Comparison of ENCODE assay signal across 24 mouse cellular contexts in the genomic region with DNA sequence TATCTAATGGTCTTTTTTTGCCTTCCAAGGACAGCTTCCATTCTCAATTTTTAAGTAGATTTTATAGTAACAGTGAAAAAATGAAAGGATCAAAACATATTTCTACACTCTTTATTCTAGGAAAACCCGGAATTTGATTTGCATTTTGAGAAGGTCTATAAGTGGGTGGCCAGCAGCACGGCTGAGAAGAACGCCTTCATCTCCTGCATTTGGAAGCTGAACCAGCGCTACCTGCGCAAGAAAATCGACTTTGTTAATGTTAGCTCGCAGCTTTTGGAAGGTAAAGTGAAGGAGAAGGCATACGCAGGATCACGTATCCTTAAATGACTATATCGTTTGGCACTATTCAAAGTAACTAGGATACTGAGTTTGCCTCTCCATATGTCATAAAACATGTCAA. TPM values are rescaled to one million over a fixed set of nuclear protein-coding genes. Genes with fewer than 3 reads are reported as not detected.
DNase-seq lines count a peak whose midpoint lies in the region; ATAC-seq and TF ChIP-seq lines count a peak whose summit lies in the region.
"Had no signal": no experiment of that assay in that cellular context is flagged by ENCODE, and none has a peak within 500 bp of the region (broad histone marks: within the 10 kb centered on the region; RNA-seq: fewer than 3 reads in every experiment).

No protein-coding gene starts in this region.

- no peak overlapping the region for H3K9ac ChIP-seq in kidney, embryonic 15.5 days
- H3K9ac ChIP-seq: embryonic facial prominence, embryonic 12.5 days; forebrain, embryonic 13.5 days; forebrain, embryonic 15.5 days had no signal

- peaks cover 72% of the 10 kb centered on the region for H3K36me3 ChIP-seq in kidney, embryonic 15.5 days

- H3K4me3 ChIP-seq in left cerebral cortex, adult 2 months = no peak overlapping the region
- no peak overlapping the region for H3K4me3 ChIP-seq in kidney, embryonic 15.5 days (replicated peaks)
- H3K4me3 ChIP-seq: embryonic facial prominence, embryonic 10.5 days; embryonic facial prominence, embryonic 12.5 days; forebrain, embryonic 13.5 days; forebrain, embryonic 15.5 days had no signal

- no peak for ATAC-seq in kidney, embryonic 15.5 days (replicated peaks; ENCODE audit: low FRiP score)
- ATAC-seq: forebrain, embryonic 13.5 days; forebrain, embryonic 15.5 days had no signal

- no peaks in the 10 kb centered on the region for H3K4me1 ChIP-seq in kidney, embryonic 15.5 days
- H3K4me1 ChIP-seq: embryonic facial prominence, embryonic 10.5 days; embryonic facial prominence, embryonic 12.5 days; forebrain, embryonic 15.5 days had no signal

- H3K27ac ChIP-seq in left cerebral cortex, adult 2 months = peak overlapping the region; percentile 58
- H3K27ac ChIP-seq in kidney, embryonic 15.5 days = no peak overlapping the region
- H3K27ac ChIP-seq: embryonic facial prominence, embryonic 10.5 days; embryonic facial prominence, embryonic 12.5 days; forebrain, embryonic 13.5 days; forebrain, embryonic 15.5 days had no signal

- H3K4me2 ChIP-seq in kidney, embryonic 15.5 days = no peak overlapping the region
- H3K4me2 ChIP-seq: embryonic facial prominence, embryonic 12.5 days; forebrain, embryonic 13.5 days; forebrain, embryonic 15.5 days had no signal

- WGBS in kidney, embryonic 15.5 days = 93% methylated on average over 10 of the region's 10 CpGs

- H3K9me3 ChIP-seq in kidney, embryonic 15.5 days (replicated peaks) = no peaks in the 10 kb centered on the region
- H3K9me3 ChIP-seq: embryonic facial prominence, embryonic 10.5 days; embryonic facial prominence, embryonic 12.5 days; forebrain, embryonic 13.5 days; forebrain, embryonic 15.5 days had no signal

- no peak for DNase-seq in left cerebral cortex, adult 2 months (ENCODE audit: extremely low spot score in 1 of 2, low spot score in 2 of 2)
- no peak for DNase-seq in left cerebral cortex, postnatal 10 days (ENCODE audit: extremely low spot score in 1 of 2, low spot score in 2 of 2)
- peak; percentile 16 to 29 for DNase-seq in right cerebral cortex, adult 2 months (ENCODE audit: low spot score in 2 of 2)
- no peak for DNase-seq in right cerebral cortex, postnatal 14 days
- peak; percentile 26 for DNase-seq in right cerebral cortex, postnatal 25 days
- DNase-seq in lung, postnatal 25 days (ENCODE audit: low spot score) = no peak
- DNase-seq: adrenal gland, adult 2 months; adrenal gland, postnatal 10 days; adrenal gland, postnatal 25 days; cerebellum, adult 11-12 months; cerebellum, adult 2 months; cerebellum, adult 9-10 months; cerebellum, postnatal 10 days; cerebellum, postnatal 25 days had no signal

- no peak for TF ChIP-seq CTCF in left cerebral cortex, adult 2 months (IDR thresholded peaks at IDR 0.05)

- intact Hi-C loops in left cerebral cortex, adult 2 months (cut with DNase I) = loop anchor here (10.0 kb wide), 1 partner anchor 113 kb away; no protein-coding TSS in a partner anchor
- intact Hi-C loops in left cerebral cortex, postnatal 10 days (cut with DNase I) = loop anchor here (10.0 kb wide), 1 partner anchor 233 kb away; the partner anchor contains the start of gene Clock

- no peaks in the 10 kb centered on the region for H3K27me3 ChIP-seq in kidney, embryonic 15.5 days
- H3K27me3 ChIP-seq: embryonic facial prominence, embryonic 12.5 days; forebrain, embryonic 13.5 days; forebrain, embryonic 15.5 days had no signal

RNA-seq across cellular contexts. Expression of gene Exoc1, which starts 8.5 kb away (rescaled TPM):
- total RNA-seq in left cerebral cortex, adult 2 months (2021) = 10 to 100 TPM; 55.4 to 59.9 TPM
- total RNA-seq in left cerebral cortex, postnatal 10 days (2021) = 10 to 100 TPM; 66.0 to 68.7 TPM
- polyA plus RNA-seq in kidney, embryonic 15.5 days (2015; fragmentation: Nextera tagmentation; extraction: Ambion mirVana) = 33.0 and 33.3 TPM in 2 replicates

RNA-seq across cellular contexts. Expression of gene Cep135, which starts 50.9 kb away (rescaled TPM):
- 1 to 10 TPM; 6.8 to 7.2 TPM for total RNA-seq in left cerebral cortex, adult 2 months (2021)
- 1 to 10 TPM; 6.9 to 8.0 TPM for total RNA-seq in left cerebral cortex, postnatal 10 days (2021)
- 7.3 TPM in 2 replicates for polyA plus RNA-seq in kidney, embryonic 15.5 days (2015; fragmentation: Nextera tagmentation; extraction: Ambion mirVana)

RNA-seq across cellular contexts. Expression of gene Gm7271, which starts 53.7 kb away (rescaled TPM):
- total RNA-seq in left cerebral cortex, adult 2 months (2021) = not detected
- total RNA-seq in left cerebral cortex, postnatal 10 days (2021) = under 1 TPM in 1 of 2 experiments, not detected in 1; 0.77 TPM
- polyA plus RNA-seq in kidney, embryonic 15.5 days (2015; fragmentation: Nextera tagmentation; extraction: Ambion mirVana) = not detected in 2 replicates
- total RNA-seq: adrenal gland, adult 2 months; adrenal gland, postnatal 10 days; adrenal gland, postnatal 25 days; adrenal gland, postnatal 4 days; ES-E14; MEL had no signal
- polyA plus RNA-seq: adrenal gland, adult 2 months; C2C12; forebrain, embryonic 11.5 days; forebrain, embryonic 13.5 days; forebrain, embryonic 15.5 days had no signal

Comparison
In these comparisons a context has a peak if more than half of its experiments do, and no peak if none do; other contexts are left out.
1. DNase-seq: peak in right cerebral cortex, adult 2 months (2 of 2) and right cerebral cortex, postnatal 25 days (single experiment); none in left cerebral cortex, adult 2 months (0 of 2), left cerebral cortex, postnatal 10 days (0 of 2), right cerebral cortex, postnatal 14 days (single experiment) and lung, postnatal 25 days (single experiment).